25 mouse cellular contexts compared by ENCODE assay signal in the genomic region with DNA sequence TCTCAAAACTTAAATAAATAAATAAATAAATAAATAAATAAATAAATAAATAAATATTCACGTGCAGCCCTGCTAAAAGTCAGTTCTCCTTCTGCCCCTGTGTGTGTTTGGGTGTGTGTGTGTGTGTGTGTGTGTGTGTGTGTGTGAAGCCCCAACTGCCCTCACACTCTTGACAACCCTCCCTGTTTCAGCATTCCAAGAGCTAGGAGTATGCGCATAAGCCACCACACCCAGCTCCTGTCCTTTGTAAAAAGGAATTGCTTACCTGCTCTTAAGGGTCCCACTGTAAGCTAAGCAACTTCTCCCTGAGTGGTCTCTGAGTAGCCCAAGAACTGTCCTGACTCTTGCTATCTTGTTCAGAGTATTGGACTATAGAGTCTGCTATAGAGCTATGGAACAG.
DNase-seq lines count a peak whose midpoint lies in the region; ATAC-seq and TF ChIP-seq lines count a peak whose summit lies in the region.
"Had no signal": no experiment of that assay in that cellular context is flagged by ENCODE, and none has a peak within 500 bp of the region (broad histone marks: within the 10 kb centered on the region; RNA-seq: fewer than 3 reads in every experiment).

No protein-coding gene starts in this region.

- H3K27me3 ChIP-seq in ES-Bruce4 (ENCODE audit: control insufficient read depth, insufficient read depth, low read length, poor library complexity, severe bottlenecking): no peaks in the 10 kb centered on the region
- no peaks in the 10 kb centered on the region for H3K27me3 ChIP-seq in midbrain, embryonic 14.5 days (ENCODE audit: control insufficient read depth, insufficient read depth, low read length)
- no peaks in the 10 kb centered on the region for H3K27me3 ChIP-seq in forebrain, embryonic 12.5 days
- H3K27me3 ChIP-seq: Patski had no signal

- peak; percentile 66; the same call in 1 of the 2 replicates for TF ChIP-seq EP300 in ES-Bruce4 (IDR thresholded peaks at IDR 0.05; ENCODE audit: insufficient read depth, low read depth, low read length)

- ATAC-seq in midbrain, embryonic 14.5 days (ENCODE audit: low FRiP score, low TSS enrichment): no peak
- no peak for ATAC-seq in forebrain, embryonic 12.5 days (ENCODE audit: low FRiP score)
- ATAC-seq: activated CD4-positive, CD25-positive, alpha-beta regulatory T cell, adult 4 months; CD4-positive, CD25-positive, alpha-beta regulatory T cell, adult 4 months; Patski had no signal

- 92% methylated on average over 2 of the region's 2 CpGs for WGBS in midbrain, embryonic 14.5 days
- WGBS in forebrain, embryonic 12.5 days: 81% methylated on average over 2 of the region's 2 CpGs

- no peaks in the 10 kb centered on the region for H3K9me3 ChIP-seq in ES-Bruce4 (replicated peaks; ENCODE audit: control insufficient read depth, insufficient read depth, low read length, poor library complexity, severe bottlenecking)
- no peaks in the 10 kb centered on the region for H3K9me3 ChIP-seq in midbrain, embryonic 14.5 days (ENCODE audit: control insufficient read depth, low read length)
- H3K9me3 ChIP-seq in forebrain, embryonic 12.5 days: no peaks in the 10 kb centered on the region
- H3K9me3 ChIP-seq: G1E had no signal

- H3K4me1 ChIP-seq in ES-Bruce4 (ENCODE audit: control insufficient read depth, insufficient read depth, low read length): peaks cover 4% of the 10 kb centered on the region
- H3K4me1 ChIP-seq in midbrain, embryonic 14.5 days (ENCODE audit: control insufficient read depth, insufficient read depth, low read length): no peaks in the 10 kb centered on the region
- peaks cover 8% of the 10 kb centered on the region for H3K4me1 ChIP-seq in forebrain, embryonic 12.5 days

- no peaks in the 10 kb centered on the region for H3K36me3 ChIP-seq in ES-Bruce4 (ENCODE audit: control insufficient read depth, insufficient read depth, low read length, poor library complexity, severe bottlenecking)
- H3K36me3 ChIP-seq in midbrain, embryonic 14.5 days (ENCODE audit: control insufficient read depth, insufficient read depth, low read length): no peaks in the 10 kb centered on the region
- H3K36me3 ChIP-seq in forebrain, embryonic 12.5 days (replicated peaks): no peaks in the 10 kb centered on the region
- H3K36me3 ChIP-seq: G1E had no signal

- no peak overlapping the region for H3K4me3 ChIP-seq in ES-Bruce4 (ENCODE audit: low read depth, low read length)
- H3K4me3 ChIP-seq in midbrain, embryonic 14.5 days (replicated peaks; ENCODE audit: low read depth, low read length): no peak overlapping the region
- no peak overlapping the region for H3K4me3 ChIP-seq in forebrain, embryonic 12.5 days (replicated peaks)

- H3K9ac ChIP-seq in ES-Bruce4 (ENCODE audit: low read depth, poor library complexity, severe bottlenecking): no peak overlapping the region
- no peak overlapping the region for H3K9ac ChIP-seq in midbrain, embryonic 14.5 days (replicated peaks; ENCODE audit: low read length)
- no peak overlapping the region for H3K9ac ChIP-seq in forebrain, embryonic 12.5 days

- peak overlapping the region; percentile 70; the same call in 1 of the 2 replicates for H3K27ac ChIP-seq in ES-Bruce4 (ENCODE audit: insufficient read depth, low read length)
- no peak overlapping the region for H3K27ac ChIP-seq in midbrain, embryonic 14.5 days (replicated peaks; ENCODE audit: low read depth, low read length)
- no peak overlapping the region for H3K27ac ChIP-seq in forebrain, embryonic 12.5 days

- no peak for TF ChIP-seq CTCF in ES-Bruce4 (IDR thresholded peaks at IDR 0.05; ENCODE audit: low read depth, low read length)

- no peak for TF ChIP-seq POLR2A in ES-Bruce4 (IDR thresholded peaks at IDR 0.05; ENCODE audit: insufficient read depth, low read length)

- no peak overlapping the region for H3K4me2 ChIP-seq in midbrain, embryonic 14.5 days (ENCODE audit: low read length)
- no peak overlapping the region for H3K4me2 ChIP-seq in forebrain, embryonic 12.5 days

- DNase-seq in ES-CJ7 (ENCODE audit: low read depth, low spot score): peak; percentile 84
- DNase-seq in R1 (ENCODE audit: low read depth, low spot score): peak; percentile 70
- DNase-seq in ZHBTc4 (ENCODE audit: low read depth, low spot score): peak; percentile 57
- DNase-seq in midbrain, embryonic 14.5 days: no peak
- DNase-seq in retina, embryonic 14.5 days (ENCODE audit: low spot score): no peak
- no peak for DNase-seq in right cerebral cortex, postnatal 36 days (ENCODE audit: low spot score in 2 of 2)
- DNase-seq: adrenal gland, adult 2 months; adrenal gland, adult 8-10 months; adrenal gland, postnatal 10 days; adrenal gland, postnatal 14 days; adrenal gland, postnatal 25 days; adrenal gland, postnatal 36 days; B cell, adult 2 months; cerebellum, adult 11 months; cerebellum, adult 11-12 months; cerebellum, adult 18-20 months; cerebellum, adult 2 months; cerebellum, adult 8-10 months; cerebellum, adult 9-10 months had no signal

Comparison
In these comparisons a context has a peak if more than half of its experiments do, and no peak if none do; other contexts are left out.
1. DNase-seq: peak in ES-CJ7 (single experiment), R1 (single experiment) and ZHBTc4 (single experiment); none in midbrain, embryonic 14.5 days (single experiment), retina, embryonic 14.5 days (single experiment) and right cerebral cortex, postnatal 36 days (0 of 2).